Mouse (Mus musculus) left cerebral cortex, adult 11 months (tissue): ENCODE results near the gene C130050O18Rik.

Experiments used
- DNase-seq: peaks from one replicate; pipeline ENCODE4 v3.0.0; 2022; ENCODE audit warnings: low spot score

C130050O18Rik gene

DNA sequence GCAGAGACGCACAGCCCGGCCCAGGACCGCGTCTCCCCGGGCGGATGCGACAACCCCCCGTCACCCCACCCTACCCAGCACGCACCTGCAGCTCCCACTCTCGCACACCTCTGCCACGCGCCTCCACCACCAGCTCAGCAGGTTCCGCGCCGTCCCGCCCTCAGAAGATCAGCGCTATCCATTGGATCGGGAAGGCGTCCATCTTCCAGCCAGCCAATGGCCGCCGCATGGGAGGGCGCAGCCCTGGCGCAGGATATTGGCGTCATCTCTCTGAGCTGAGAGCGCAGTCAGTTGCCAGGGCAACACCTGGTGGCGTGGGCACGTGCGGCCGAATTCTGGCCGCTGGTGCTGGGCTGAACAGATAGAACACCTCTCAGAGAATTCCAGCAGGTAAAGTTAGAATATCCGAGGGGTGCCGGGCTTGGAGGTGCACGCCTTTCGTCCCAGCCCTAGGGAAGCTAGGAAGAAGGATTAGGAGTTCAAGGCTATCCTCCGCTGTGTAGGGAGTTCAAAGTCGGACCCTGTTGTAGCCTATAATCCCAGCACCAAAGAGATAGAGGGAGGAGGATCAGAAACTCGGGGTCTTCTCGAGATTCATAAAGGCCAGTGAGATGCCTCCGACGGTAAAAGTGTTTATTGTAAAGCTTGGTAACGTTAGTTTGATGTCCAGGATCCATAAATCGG lies 55.4 kb downstream of the C130050O18Rik start, which contains the start of gene 3110082I17Rik:
3110082I17Rik (minus strand) TSS at position 144 of the 684 bp plus-strand sequence.
- DNase-seq: peak; percentile 96

DNA sequence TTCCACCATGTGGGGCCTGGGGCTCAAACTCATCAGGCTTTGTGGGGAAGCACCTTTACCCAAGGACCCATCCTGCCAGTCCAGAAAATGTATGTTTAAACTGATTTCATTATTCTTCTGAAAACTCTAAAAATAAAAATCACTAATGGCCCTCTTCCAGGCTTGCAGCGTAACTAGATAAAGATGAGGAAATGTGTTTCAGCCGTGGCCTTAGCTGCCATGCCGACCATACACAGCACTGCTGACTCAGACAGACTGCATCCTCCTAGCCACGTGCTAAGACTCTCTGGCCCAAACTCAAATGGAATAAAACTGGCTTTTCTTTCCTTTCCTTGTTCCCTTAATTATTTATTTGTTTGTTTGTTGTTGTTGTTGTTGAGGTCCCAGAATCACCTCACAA lies 59.8 kb downstream of the C130050O18Rik start:
- no peak for DNase-seq
